Mouse (Mus musculus) bone marrow macrophage, adult 2 months (primary cell): ENCODE measurements around the gene Fam228b. TPM values are rescaled to one million over a fixed set of nuclear protein-coding genes. Genes with fewer than 3 reads are reported as not detected.

ENCODE experiments used
- H3K27ac ChIP-seq: 2 replicates; pipeline ENCODE4 v1.5.1; 2012; ENCODE audit warnings: low read depth, low read length; ENCODE audit not compliant: insufficient read depth
- H3K4me1 ChIP-seq: 2 replicates; pipeline ENCODE4 v1.6.1; 2012; ENCODE audit warnings: low read length; ENCODE audit not compliant: control insufficient read depth, insufficient read depth
- H3K4me3 ChIP-seq: 2 replicates; pipeline ENCODE4 v1.5.1; 2012; ENCODE audit warnings: mild to moderate bottlenecking, low read length, moderate library complexity; ENCODE audit not compliant: insufficient read depth
- CTCF ChIP-seq: IDR thresholded peaks from 2 replicates; pipeline ENCODE4 v1.5.1; 2012; ENCODE audit warnings: low read depth, mild to moderate bottlenecking, low read length, moderate library complexity
- POLR2A ChIP-seq: IDR thresholded peaks from 2 replicates; pipeline ENCODE4 v1.6.1; 2012; ENCODE audit warnings: mild to moderate bottlenecking, low read depth, low read length, borderline replicate concordance
- polyA plus RNA-seq: library from polyadenylated mRNA; stranded (reverse); fragments of >200 nt; gene quantifications from 2 replicates; pipeline ENCODE4 v1.2.4, GENCODE M21; 2012; ENCODE audit not compliant: missing spikeins, insufficient read depth, insufficient read length

Fam228b gene
- polyA plus RNA-seq, 1 experiment: 1.5 TPM

GRCm38 (mm10) chr12:4742183-4742582, 26.9 kb downstream of the Fam228b start:
- H3K27ac ChIP-seq: no peak overlapping the region
- H3K4me3 ChIP-seq: no peak overlapping the region
- TF ChIP-seq POLR2A (no peak), CTCF (no peak)
- H3K4me1 ChIP-seq: no peaks in the 10 kb centered on the region

- no peaks in the 10 kb centered on the region for H3K4me1 ChIP-seq
- no peak overlapping the region for H3K27ac ChIP-seq
- H3K4me3 ChIP-seq: no peak overlapping the region
- no peak for TF ChIP-seq POLR2A
- no peak for TF ChIP-seq CTCF
These were observed 28.2 kb downstream of the Fam228b start for GRCm38 (mm10) chr12:4740823-4741222.

- TF ChIP-seq CTCF: no peak
- no peak for TF ChIP-seq POLR2A
- no peaks in the 10 kb centered on the region for H3K4me1 ChIP-seq
- no peak within 1 kb of the TSS for H3K4me3 ChIP-seq
- no peak within 1 kb of the TSS for H3K27ac ChIP-seq
These were observed 31.0 kb downstream of the Fam228b start, which contains the start of gene Fam228a for GRCm38 (mm10) chr12:4738031-4738576. TSS of gene Fam228a (minus strand) at chr12:4738430.

GRCm38 (mm10) chr12:4732332-4732731, 36.7 kb downstream of the Fam228b start:
- TF ChIP-seq POLR2A: no peak
- TF ChIP-seq CTCF: no peak
- Histone ChIP-seq H3K27ac (no peak overlapping the region), H3K4me3 (no peak overlapping the region)

GRCm38 (mm10) chr12:4731629-4732028, 37.4 kb downstream of the Fam228b start:
- TF ChIP-seq CTCF (no peak), POLR2A (no peak)
- no peaks in the 10 kb centered on the region for H3K4me1 ChIP-seq
- no peak overlapping the region for H3K27ac ChIP-seq

More at GRCm38 (mm10) chr12:4732332-4732731, 36.7 kb downstream of the Fam228b start:
- H3K4me1 ChIP-seq: no peaks in the 10 kb centered on the region

GRCm38 (mm10) chr12:4729165-4729564, 39.9 kb downstream of the Fam228b start:
- TF ChIP-seq POLR2A (no peak), CTCF (no peak)
- H3K27ac ChIP-seq: no peak overlapping the region
- H3K4me3 ChIP-seq: no peak overlapping the region
- no peaks in the 10 kb centered on the region for H3K4me1 ChIP-seq

More at GRCm38 (mm10) chr12:4731629-4732028, 37.4 kb downstream of the Fam228b start:
- no peak overlapping the region for H3K4me3 ChIP-seq

- Histone ChIP-seq H3K4me1 (no peaks in the 10 kb centered on the region), H3K4me3 (no peak overlapping the region), H3K27ac (no peak overlapping the region)
- TF ChIP-seq POLR2A (no peak), CTCF (no peak)
These were observed 49.0 kb downstream of the Fam228b start for GRCm38 (mm10) chr12:4719762-4720754.

- no peaks in the 10 kb centered on the region for H3K4me1 ChIP-seq
- TF ChIP-seq CTCF (no peak), POLR2A (no peak)
- no peak overlapping the region for H3K27ac ChIP-seq
- no peak overlapping the region for H3K4me3 ChIP-seq
These were observed 49.9 kb downstream of the Fam228b start for GRCm38 (mm10) chr12:4719066-4719761.

GRCm38 (mm10) chr12:4717417-4717816, 51.6 kb downstream of the Fam228b start:
- Histone ChIP-seq H3K4me1 (no peaks in the 10 kb centered on the region), H3K4me3 (no peak overlapping the region), H3K27ac (no peak overlapping the region)
- no peak for TF ChIP-seq POLR2A
- TF ChIP-seq CTCF: no peak
